Mouse (Mus musculus) ovary, postnatal 36 days (tissue): ENCODE measurements around the gene Gm20532.
A peak's percentile ranks its signal among the peaks of the same experiment; 100 is the strongest.

Source experiments
- DNase-seq: peaks from one replicate; pipeline ENCODE4 v3.0.0; 2022; ENCODE audit warnings: low spot score, mixed read lengths

Gene Gm20532

DNA sequence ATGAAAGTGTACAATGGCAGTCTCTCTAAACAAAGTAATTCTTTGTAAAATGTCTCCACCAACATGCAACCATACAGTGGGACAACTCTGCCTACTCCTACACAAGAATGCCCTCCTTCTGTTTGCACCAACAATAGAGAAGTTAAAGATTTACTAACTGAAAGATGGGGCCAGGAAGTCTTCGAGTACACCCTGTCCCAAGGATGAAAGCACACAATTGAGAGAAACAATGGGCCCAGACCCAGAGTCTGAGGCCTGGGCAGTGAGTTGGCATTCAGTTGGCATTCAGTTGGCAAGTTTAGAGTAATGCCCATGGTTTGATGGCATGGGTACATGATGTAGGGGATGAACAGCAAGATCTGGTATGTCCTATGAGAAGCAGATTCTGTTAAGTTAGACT is 68.2 kb downstream of the Gm20532 start:
- DNase-seq, result no peak

DNA sequence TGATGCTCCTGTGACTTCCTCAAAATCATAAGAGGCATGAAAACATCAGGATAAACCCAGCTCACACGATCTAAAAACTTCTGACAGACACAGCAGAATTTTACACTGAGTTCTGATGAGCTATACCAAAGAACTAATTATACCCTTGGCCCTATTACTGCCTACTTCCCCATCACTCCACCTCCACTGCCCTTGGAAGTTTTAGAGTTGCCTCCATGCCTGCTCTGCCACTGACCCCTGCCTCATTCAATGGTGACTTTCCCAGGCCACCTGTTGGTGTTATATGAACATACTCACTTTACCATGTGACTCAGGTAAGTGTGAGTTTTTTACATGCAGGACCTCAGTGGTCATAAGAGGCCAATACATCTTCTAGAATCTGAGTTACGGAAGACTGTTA is 71.0 kb downstream of the Gm20532 start:
- no peak for DNase-seq

DNA sequence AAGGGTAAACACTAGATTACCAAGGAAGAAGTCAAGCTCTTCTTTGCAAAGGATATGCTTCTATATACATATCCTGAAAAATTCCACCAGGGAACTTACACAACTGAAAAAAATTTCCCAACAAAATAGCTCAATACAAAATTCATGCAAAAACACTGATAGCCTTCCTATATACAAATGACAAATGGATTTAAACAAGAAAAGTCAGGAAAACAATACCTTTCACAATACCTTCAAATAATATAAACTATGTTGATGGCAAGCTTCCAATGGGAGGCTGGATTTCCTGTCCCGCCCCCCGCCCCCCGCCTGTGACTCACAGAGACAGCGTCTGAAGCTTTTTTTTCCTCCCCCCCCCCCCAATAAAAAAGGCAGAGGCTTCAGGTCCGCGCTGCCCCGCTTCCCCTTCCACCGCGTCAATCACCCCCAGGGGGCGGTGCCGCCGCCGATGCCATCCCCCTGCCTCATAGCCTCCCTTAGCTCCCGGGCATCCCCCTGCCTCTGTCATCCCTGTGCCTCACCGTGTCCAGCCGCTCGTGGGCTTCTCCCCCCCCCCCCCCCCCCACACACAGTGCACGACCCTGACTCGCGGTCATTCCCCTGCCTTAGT is 74.8 kb downstream of the Gm20532 start:
- no peak for DNase-seq

DNA sequence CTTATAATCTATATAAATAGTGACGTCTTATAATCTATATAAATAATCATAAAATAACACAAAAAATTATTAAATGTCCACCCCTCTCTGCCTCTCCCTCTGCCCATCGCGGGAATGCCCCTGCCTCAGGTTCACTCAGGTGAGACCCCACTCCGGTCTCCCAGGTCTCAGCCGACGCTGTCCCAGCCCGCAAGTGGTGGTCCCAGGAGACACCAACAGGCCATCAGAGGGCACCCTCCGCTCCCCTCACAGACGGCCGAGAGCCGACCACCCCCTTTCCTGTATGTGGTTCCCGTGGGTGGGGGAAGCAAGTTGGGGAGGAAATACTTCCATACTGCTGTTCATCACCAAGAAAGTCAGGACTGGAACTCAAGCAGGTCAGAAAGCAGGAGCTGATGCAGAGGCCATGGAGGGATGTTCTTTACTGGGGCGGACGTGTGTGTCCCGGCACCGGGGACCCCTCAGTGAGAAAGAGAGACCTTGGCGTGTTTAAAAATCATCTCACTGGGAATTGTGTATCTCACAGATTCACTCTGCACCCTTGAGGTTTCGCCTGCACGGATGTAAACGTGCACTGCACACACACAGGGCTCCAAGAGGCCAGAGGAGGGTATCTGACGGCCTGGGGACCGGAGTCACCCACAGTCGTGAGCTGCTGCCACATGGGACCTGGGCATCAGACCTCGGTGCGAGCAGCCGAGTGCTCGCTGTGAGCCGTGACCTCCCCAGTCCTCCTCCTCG is 75.5 kb downstream of the Gm20532 start:
- no peak for DNase-seq

DNA sequence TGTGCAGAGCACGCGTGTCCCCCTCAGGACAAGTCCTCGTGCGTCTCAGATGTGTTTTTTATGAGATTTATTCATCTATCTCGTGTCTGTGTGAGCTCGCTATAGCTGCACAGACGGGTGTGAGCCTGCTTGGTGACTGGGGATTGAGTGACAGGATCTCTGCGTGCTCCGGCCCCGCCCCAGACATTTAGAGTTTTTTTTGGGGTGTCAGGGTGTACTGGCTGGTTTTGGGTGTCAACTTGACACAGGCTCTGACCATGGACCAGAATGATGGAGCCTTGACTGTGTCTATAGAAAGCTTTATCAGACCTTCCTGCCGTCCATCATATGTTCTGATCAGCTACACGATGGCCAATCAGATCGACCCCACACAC is 76.1 kb downstream of the Gm20532 start:
- DNase-seq, result no peak

DNA sequence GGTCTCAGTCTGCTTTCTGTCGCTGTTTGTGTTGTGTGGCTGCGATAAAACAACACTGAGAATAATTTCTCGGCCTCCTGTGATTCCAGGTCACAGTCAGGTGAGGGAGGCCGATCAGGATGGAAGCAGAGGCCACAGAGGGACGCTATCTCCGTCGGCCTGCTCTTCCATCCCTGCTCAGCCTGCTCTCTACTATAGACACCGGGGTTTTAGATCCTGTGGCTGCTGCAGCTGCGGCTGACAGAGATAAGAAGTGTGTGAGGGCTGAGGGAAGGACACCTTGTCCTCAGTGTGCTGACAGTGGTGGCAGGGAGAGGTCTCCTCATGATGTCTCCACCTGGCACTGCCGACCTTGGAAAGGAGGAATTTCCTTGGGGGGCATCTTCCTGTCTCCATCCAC is 76.7 kb downstream of the Gm20532 start:
- DNase-seq, result no peak

DNA sequence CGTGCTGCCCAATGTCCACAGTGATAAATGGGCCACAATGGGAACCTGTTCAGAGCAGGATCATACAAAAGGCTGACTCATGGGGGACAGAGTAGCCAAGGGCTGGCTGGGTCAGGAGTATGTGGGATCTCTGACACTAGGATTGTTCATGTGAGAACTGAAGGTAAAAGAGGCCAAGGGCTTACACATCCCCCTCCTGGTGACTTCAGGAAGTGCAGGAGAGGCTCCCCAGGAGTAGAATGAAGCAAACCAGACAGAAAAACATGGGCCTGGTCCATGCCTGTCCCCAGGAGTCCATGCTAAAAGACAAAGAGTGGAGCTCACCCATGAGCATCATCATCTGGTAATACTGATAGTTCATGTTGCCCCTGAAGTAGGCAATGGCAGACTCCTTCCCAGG is 77.1 kb downstream of the Gm20532 start:
- DNase-seq, result peak; percentile 36

DNA sequence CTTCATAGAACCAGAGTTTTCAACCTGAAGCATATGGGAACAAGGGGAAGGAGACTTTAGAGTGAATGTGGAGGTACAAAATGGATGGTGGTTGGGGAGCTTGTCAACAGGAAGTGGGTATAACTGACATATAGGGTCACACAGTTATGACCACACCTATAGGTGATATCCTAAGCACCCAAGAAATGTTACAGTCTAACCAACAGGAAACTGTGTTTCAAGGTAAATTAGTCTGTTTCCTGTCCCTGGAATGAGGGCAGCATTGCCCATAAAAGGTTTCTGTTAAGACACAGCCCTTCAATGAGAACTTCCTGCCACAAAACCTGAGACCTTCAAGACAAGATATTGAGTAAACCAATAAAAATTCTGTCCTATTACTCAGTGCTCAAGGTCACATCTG is 82.3 kb downstream of the Gm20532 start:
- DNase-seq, result no peak

DNA sequence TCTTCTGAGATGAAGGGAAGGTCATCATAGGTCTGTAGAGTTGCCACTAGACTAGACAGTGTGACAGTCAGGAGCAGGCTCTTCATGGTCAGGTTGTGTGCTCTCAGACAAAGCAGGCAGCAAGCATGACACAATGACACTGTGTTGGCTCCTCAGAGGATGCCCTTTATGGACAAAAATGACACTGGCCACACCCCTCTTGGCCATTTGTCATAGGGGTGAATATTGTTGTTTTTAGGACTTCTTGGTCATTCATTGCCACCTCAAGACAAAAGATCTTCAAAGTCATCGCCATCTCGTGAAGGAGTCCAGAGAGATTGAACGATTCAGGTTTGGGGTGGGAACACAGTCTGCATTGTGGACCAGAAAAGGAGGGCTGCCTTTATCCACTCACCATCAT is 84.7 kb downstream of the Gm20532 start, which contains the start of gene Lcn4:
Gene Lcn4, minus strand, starts transcription at position 101 of the 400 bp plus-strand sequence.
- DNase-seq, result no peak
